Mouse (Mus musculus) ES-E14 (cell line): ENCODE results near the gene Fam243.

ENCODE experiments used
- CHD2 ChIP-seq: IDR thresholded peaks from 2 replicates; pipeline ENCODE4 v1.6.1; 2014; ENCODE audit warnings: mild to moderate bottlenecking, low read depth, low read length, inconsistent platforms
- MAFK ChIP-seq: IDR thresholded peaks from 2 replicates; pipeline ENCODE4 v1.6.1; 2014; ENCODE audit warnings: mild to moderate bottlenecking, low read depth, low read length, inconsistent platforms; ENCODE audit not compliant: insufficient read depth
- ZC3H11A ChIP-seq: IDR thresholded peaks from 2 replicates; pipeline ENCODE4 v1.6.1; 2012; ENCODE audit warnings: low read depth, mild to moderate bottlenecking, inconsistent platforms, low read length, borderline replicate concordance
- ZNF384 ChIP-seq: IDR thresholded peaks from 2 replicates; pipeline ENCODE4 v1.6.1; 2012; ENCODE audit warnings: low read depth, low read length, inconsistent platforms

DNA sequence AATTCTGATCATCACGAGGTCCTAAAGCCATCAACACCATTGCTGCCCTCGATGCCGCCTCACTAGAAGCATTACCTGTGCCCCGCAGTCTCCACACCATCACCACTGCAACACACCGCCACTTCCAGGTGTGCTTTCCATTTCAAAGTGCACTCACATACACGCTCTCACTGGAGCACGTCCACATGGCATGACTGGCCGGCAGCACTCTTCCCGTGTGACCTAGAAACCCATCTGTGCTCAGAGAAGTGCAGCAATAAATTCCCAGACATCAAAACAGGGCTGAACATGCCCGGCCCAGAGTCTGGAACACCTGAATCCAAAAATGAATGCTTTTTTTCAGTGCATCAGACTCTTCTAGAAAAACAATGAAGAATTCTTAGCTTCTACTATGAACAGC lies 6.7 kb upstream of the Fam243 start:
- TF ChIP-seq CHD2 (no peak), ZC3H11A (no peak), MAFK (no peak), ZNF384 (no peak)
